In genomic region chr2:139883581-139884263, GRCm38 (mm10) we compare ENCODE assay signal across 11 mouse cellular contexts.
DNase-seq lines count a peak whose midpoint lies in the region; ATAC-seq lines count a peak whose summit lies in the region.
"Had no signal": no experiment of that assay in that cellular context is flagged by ENCODE, and none has a peak within 500 bp of the region (broad histone marks: within the 10 kb centered on the region; RNA-seq: fewer than 3 reads in every experiment).

No protein-coding gene starts in this region.

- no peaks in the 10 kb centered on the region for H3K9me3 ChIP-seq in intestine, embryonic 16.5 days (ENCODE audit: control insufficient read depth, low read length)
- H3K9me3 ChIP-seq: liver, embryonic 15.5 days; neural tube, embryonic 13.5 days had no signal

- H3K27ac ChIP-seq in intestine, embryonic 16.5 days (ENCODE audit: low read length), result no peak overlapping the region
- H3K27ac ChIP-seq: kidney, postnatal 0 days; liver, embryonic 15.5 days; neural tube, embryonic 13.5 days had no signal

- peak; percentile 36 for DNase-seq in adrenal gland, postnatal 10 days
- no peak for DNase-seq in adrenal gland, adult 18-20 months (ENCODE audit: low spot score in 2 of 2)
- DNase-seq in right cerebral cortex, adult 18-20 months, result peak; percentile 15
- DNase-seq in right cerebral cortex, postnatal 14 days, result no peak
- peak; percentile 25 to 59 for DNase-seq in layer of hippocampus, adult 8-10 months (ENCODE audit: low spot score in 2 of 2)
- DNase-seq in lung, postnatal 4 days, result peak; percentile 40 to 69

- H3K4me3 ChIP-seq in intestine, embryonic 16.5 days (ENCODE audit: low read length), result no peak overlapping the region
- H3K4me3 ChIP-seq: liver, embryonic 15.5 days; neural tube, embryonic 13.5 days had no signal

- no peaks in the 10 kb centered on the region for H3K27me3 ChIP-seq in intestine, embryonic 16.5 days (replicated peaks; ENCODE audit: control insufficient read depth, insufficient read depth, low read length)
- H3K27me3 ChIP-seq: liver, embryonic 15.5 days; neural tube, embryonic 13.5 days had no signal

- no peaks in the 10 kb centered on the region for H3K4me1 ChIP-seq in intestine, embryonic 16.5 days (ENCODE audit: control insufficient read depth, insufficient read depth, low read length)
- H3K4me1 ChIP-seq: liver, embryonic 15.5 days; neural tube, embryonic 13.5 days had no signal

- no peaks in the 10 kb centered on the region for H3K36me3 ChIP-seq in intestine, embryonic 16.5 days (ENCODE audit: control insufficient read depth, insufficient read depth, low read length)
- H3K36me3 ChIP-seq: neural tube, embryonic 13.5 days had no signal

- no peak for ATAC-seq in intestine, embryonic 16.5 days
- no peak for ATAC-seq in granulocyte monocyte progenitor cell, adult 5-6 weeks (replicated peaks; ENCODE audit: poor library complexity, severe bottlenecking)

- WGBS in intestine, embryonic 16.5 days, result 72% methylated on average over 7 of the region's 7 CpGs

- no peak overlapping the region for H3K9ac ChIP-seq in intestine, embryonic 16.5 days (ENCODE audit: low read depth, low read length)
- H3K9ac ChIP-seq: liver, embryonic 15.5 days; neural tube, embryonic 13.5 days had no signal

- no peak overlapping the region for H3K4me2 ChIP-seq in intestine, embryonic 16.5 days (ENCODE audit: low read depth, low read length)
- H3K4me2 ChIP-seq: liver, embryonic 15.5 days; neural tube, embryonic 13.5 days had no signal

Comparison
In these comparisons a context has a peak if more than half of its experiments do, and no peak if none do; other contexts are left out.
1. DNase-seq: peak in adrenal gland, postnatal 10 days (single experiment), right cerebral cortex, adult 18-20 months (single experiment), layer of hippocampus, adult 8-10 months (2 of 2) and lung, postnatal 4 days (2 of 2); none in adrenal gland, adult 18-20 months (0 of 2) and right cerebral cortex, postnatal 14 days (single experiment).